Mouse (Mus musculus): ENCODE results near the gene Chrna1. TPM values are rescaled to one million over a fixed set of nuclear protein-coding genes. Genes with fewer than 3 reads are reported as not detected.

The Chrna1 gene
- polyA plus RNA-seq, 1 experiment from 2014 or later, result 5.4 TPM

DNA sequence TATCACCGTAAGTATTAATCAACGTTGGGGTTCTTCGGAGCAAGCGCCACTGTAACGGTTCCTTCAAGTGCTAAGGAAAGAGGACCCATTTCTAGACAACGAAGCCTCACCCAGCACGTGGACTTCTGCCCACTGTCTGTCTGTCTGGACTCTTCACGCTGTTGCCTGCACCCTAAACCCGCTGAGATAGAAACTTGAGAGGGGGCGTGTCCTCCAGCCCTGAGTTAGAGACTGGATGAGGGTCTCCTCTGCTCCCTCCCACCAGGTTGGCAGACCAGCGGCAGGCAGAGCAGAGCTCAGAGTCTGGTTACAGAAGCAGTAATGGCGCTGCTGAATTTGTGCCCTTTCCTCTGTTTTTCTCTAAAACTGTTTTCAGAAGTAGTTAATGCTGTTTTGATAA is 10.0 kb upstream of the Chrna1 start:
- no peak overlapping the region for H3K27ac ChIP-seq
- H3K4me3 ChIP-seq, result peak overlapping the region; percentile 24
- no peaks in the 10 kb centered on the region for H3K9me3 ChIP-seq
- peaks cover 36% of the 10 kb centered on the region for H3K4me1 ChIP-seq
- H3K4me2 ChIP-seq (replicated peaks), result peak overlapping the region; percentile 59
- ATAC-seq (ENCODE audit: insufficient number of reproducible peaks, insufficient read depth, low FRiP score, low TSS enrichment), result no peak
- peak overlapping the region; percentile 27; the same call in 1 of the 2 replicates for H3K9ac ChIP-seq
- H3K27me3 ChIP-seq, result no peaks in the 10 kb centered on the region
- no peaks in the 10 kb centered on the region for H3K36me3 ChIP-seq
- WGBS, result 10% methylated on average over 12 of the region's 12 CpGs

DNA sequence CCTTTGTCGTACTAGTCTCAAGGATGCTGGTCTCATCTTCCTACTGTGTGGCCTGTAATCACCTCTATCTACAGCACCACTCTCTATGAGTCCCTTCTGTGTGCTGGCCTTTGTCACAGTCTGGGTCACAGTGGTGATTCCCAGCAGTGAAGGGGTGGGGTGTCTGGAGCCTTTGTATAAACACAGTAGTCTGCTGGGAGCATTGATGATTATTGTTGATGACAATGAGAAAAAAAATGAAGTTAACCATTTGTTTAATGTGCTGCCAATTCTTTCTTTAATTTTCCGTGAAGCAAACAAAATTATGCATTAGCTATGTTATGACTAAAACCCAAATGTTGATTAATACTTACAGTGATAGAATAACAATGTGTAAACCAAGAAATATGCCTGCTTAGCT is 8.8 kb upstream of the Chrna1 start:
- no peaks in the 10 kb centered on the region for H3K9me3 ChIP-seq
- H3K9ac ChIP-seq, result no peak overlapping the region
- H3K4me1 ChIP-seq, result peaks cover 36% of the 10 kb centered on the region
- no peak for ATAC-seq (ENCODE audit: insufficient number of reproducible peaks, insufficient read depth, low FRiP score, low TSS enrichment)
- no peak overlapping the region for H3K4me2 ChIP-seq (replicated peaks)
- 63% methylated on average over 2 of the region's 2 CpGs for WGBS
- no peak overlapping the region for H3K4me3 ChIP-seq
- no peaks in the 10 kb centered on the region for H3K36me3 ChIP-seq
- no peaks in the 10 kb centered on the region for H3K27me3 ChIP-seq
- no peak overlapping the region for H3K27ac ChIP-seq

DNA sequence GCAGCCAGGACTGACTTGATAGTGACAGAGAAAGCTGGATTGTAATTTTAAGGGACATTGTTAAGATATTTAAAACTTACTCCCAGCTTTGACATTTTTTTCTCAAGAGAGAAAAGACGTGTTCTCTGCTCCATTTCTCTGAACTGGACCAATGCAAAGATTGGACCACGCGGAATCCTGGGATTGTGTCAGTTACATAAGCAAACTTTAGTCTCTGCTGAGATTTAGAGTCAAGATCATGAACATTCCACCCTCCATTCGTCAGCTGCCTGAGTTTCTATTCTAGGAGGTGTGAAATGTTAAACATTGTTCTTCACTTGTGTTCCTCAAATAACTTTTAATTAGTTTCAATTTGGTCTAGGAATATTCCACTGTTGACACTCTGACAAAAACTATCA is 7.0 kb upstream of the Chrna1 start:
- Histone ChIP-seq H3K27me3 (no peaks in the 10 kb centered on the region), H3K4me1 (peaks cover 23% of the 10 kb centered on the region; the same call in 1 of the 2 replicates), H3K9me3 (no peaks in the 10 kb centered on the region), H3K4me3 (no peak overlapping the region), H3K4me2 (replicated peaks) (no peak overlapping the region), H3K27ac (no peak overlapping the region), H3K36me3 (no peaks in the 10 kb centered on the region), H3K9ac (no peak overlapping the region)
- ATAC-seq (ENCODE audit: insufficient number of reproducible peaks, insufficient read depth, low FRiP score, low TSS enrichment), result no peak
- 53% methylated on average over 4 of the region's 4 CpGs for WGBS

- 62% methylated on average over 9 of the region's 10 CpGs for WGBS
- no peaks in the 10 kb centered on the region for H3K36me3 ChIP-seq
These were observed 6.4 kb upstream of the Chrna1 start for GRCm38 (mm10) chr2:73586392-73587108.

DNA sequence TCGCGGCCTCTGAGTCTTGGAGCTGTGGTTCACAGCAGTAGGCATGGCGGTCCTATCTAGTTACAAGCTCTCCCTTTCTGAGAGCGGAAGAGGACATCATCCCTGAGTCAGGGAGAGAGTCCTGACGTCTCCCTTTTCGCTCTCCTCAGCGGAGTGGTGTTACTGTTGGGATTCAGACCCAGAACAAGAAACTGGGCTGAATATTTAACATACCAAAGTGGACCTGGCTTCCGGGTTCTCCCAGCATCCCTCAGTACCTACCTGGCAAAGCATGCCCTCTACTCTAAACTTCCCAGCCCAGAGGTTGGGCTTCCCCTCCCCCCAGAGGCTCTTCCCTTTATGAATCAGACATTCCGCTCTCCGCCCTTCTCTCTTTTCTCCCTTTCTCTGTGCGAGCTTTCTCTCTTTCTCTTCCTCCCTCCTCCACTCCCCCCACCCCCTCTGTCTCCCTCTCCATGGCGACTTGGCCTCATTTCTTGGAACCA is 5.3 kb upstream of the Chrna1 start:
- peak overlapping the region; percentile 33 for H3K9ac ChIP-seq
- H3K9me3 ChIP-seq, result no peaks in the 10 kb centered on the region
- no peak for ATAC-seq (ENCODE audit: insufficient number of reproducible peaks, insufficient read depth, low FRiP score, low TSS enrichment)
- H3K4me3 ChIP-seq, result peak overlapping the region; percentile 34
- no peaks in the 10 kb centered on the region for H3K27me3 ChIP-seq
- peaks cover 15% of the 10 kb centered on the region; the same call in 1 of the 2 replicates for H3K4me1 ChIP-seq
- no peaks in the 10 kb centered on the region for H3K36me3 ChIP-seq
- peak overlapping the region; percentile 57 for H3K4me2 ChIP-seq (replicated peaks)
- H3K27ac ChIP-seq, result peak overlapping the region; percentile 30; the same call in 1 of the 2 replicates
- WGBS, result 16% methylated on average over 12 of the region's 12 CpGs

More at GRCm38 (mm10) chr2:73586392-73587108, 6.4 kb upstream of the Chrna1 start:
- no peak overlapping the region for H3K4me3 ChIP-seq
- H3K4me1 ChIP-seq, result peaks cover 22% of the 10 kb centered on the region; the same call in 1 of the 2 replicates
- H3K27me3 ChIP-seq, result no peaks in the 10 kb centered on the region
- no peak overlapping the region for H3K9ac ChIP-seq
- H3K9me3 ChIP-seq, result no peaks in the 10 kb centered on the region
- H3K27ac ChIP-seq, result no peak overlapping the region
- no peak overlapping the region for H3K4me2 ChIP-seq (replicated peaks)
- ATAC-seq (ENCODE audit: insufficient number of reproducible peaks, insufficient read depth, low FRiP score, low TSS enrichment), result no peak

- H3K27me3 ChIP-seq, result 0 out of 2 replicates have a peak, but pooled peaks cover 3% of the 10 kb centered on the region
- no peaks in the 10 kb centered on the region for H3K9me3 ChIP-seq
- no peaks in the 10 kb centered on the region for H3K36me3 ChIP-seq
- ATAC-seq (ENCODE audit: insufficient number of reproducible peaks, insufficient read depth, low FRiP score, low TSS enrichment), result peak; percentile 59; the same call in 1 of the 2 replicates
- H3K4me2 ChIP-seq (replicated peaks), result peak overlapping the region; percentile 57
- H3K9ac ChIP-seq, result peak overlapping the region; percentile 33
- peak overlapping the region; percentile 34 for H3K4me3 ChIP-seq
- peak overlapping the region; percentile 30; the same call in 1 of the 2 replicates for H3K27ac ChIP-seq
- WGBS, result 2% methylated on average over 17 of the region's 18 CpGs
- peaks cover 10% of the 10 kb centered on the region; the same call in 1 of the 2 replicates for H3K4me1 ChIP-seq
These were observed 4.7 kb upstream of the Chrna1 start for GRCm38 (mm10) chr2:73584645-73585346.

DNA sequence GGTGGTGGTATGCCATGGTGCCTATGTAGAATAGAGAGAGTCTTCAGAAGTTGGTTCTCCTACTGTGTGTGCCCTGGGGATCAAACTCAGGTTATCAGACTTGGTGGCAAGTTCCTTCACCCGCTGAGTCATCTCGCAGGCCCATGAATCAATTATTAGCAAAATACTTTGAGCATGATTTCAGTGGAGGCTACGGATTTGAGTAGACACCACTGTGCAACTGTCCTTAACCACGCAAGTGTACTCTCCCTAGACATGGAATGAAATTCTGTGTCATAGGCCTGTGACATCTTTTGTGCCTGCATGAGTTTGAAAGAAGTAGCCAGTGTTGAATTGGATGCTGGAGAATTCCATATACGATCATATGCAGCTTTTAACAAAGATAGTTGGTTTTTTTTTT is 582 bp upstream of the Chrna1 start:
- 0 out of 2 replicates have a peak, but pooled peaks cover 3% of the 10 kb centered on the region for H3K27me3 ChIP-seq
- H3K4me1 ChIP-seq, result peaks cover 5% of the 10 kb centered on the region; the same call in 1 of the 2 replicates
- no peak overlapping the region for H3K9ac ChIP-seq
- H3K4me2 ChIP-seq (replicated peaks), result no peak overlapping the region
- no peak overlapping the region for H3K27ac ChIP-seq
- no peaks in the 10 kb centered on the region for H3K9me3 ChIP-seq
- no peak overlapping the region for H3K4me3 ChIP-seq
- 81% methylated on average over 5 of the region's 5 CpGs for WGBS
- no peak for ATAC-seq (ENCODE audit: insufficient number of reproducible peaks, insufficient read depth, low FRiP score, low TSS enrichment)
- no peaks in the 10 kb centered on the region for H3K36me3 ChIP-seq

DNA sequence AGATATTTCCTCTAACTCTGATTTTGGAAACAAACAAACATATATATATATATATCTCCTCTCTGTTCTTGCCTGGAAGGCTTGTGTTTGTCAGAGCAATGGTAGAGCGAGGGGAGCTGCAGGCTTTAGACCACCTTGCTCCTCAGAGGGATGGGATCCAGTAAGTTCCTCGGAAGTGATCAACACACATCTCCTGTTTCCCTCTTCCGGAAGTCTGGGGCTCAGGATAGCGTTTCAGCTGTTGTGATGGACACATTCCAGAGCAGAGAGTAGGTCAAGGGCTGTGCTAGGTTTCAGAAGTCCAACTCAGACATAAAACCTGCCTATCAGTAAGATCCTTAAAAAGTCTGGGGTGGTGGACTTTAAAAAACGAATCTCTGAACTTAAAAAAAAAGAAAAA is 970 bp downstream of the Chrna1 start:
- no peak for ATAC-seq (ENCODE audit: insufficient number of reproducible peaks, insufficient read depth, low FRiP score, low TSS enrichment)
- H3K27ac ChIP-seq, result no peak overlapping the region
- H3K9ac ChIP-seq, result no peak overlapping the region
- H3K36me3 ChIP-seq, result no peaks in the 10 kb centered on the region
- H3K4me2 ChIP-seq (replicated peaks), result no peak overlapping the region
- H3K4me1 ChIP-seq, result no peaks in the 10 kb centered on the region
- H3K27me3 ChIP-seq, result 0 out of 2 replicates have a peak, but pooled peaks cover 3% of the 10 kb centered on the region
- H3K9me3 ChIP-seq, result no peaks in the 10 kb centered on the region
- WGBS, result 46% methylated on average over 5 of the region's 5 CpGs
- no peak overlapping the region for H3K4me3 ChIP-seq

DNA sequence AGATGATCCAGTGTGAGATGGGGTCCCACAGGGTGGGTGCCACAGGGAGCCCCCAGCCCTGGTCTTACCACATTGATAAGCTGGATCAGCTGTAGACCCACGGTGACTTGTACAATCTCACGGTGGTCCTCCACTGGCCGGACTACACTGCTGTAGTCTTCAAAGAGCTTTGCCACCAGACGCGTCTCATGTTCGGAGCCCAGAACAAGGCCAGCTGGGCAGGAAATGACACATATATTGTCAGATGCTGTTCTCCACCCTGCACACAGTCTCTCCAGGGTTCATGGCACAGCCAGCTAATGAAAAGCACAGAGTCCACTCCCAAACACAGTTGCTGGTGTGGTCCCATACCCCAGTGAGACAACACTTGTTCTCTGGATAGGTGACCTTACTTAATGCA is 5.7 kb downstream of the Chrna1 start:
- no peak for ATAC-seq (ENCODE audit: insufficient number of reproducible peaks, insufficient read depth, low FRiP score, low TSS enrichment)
- no peak overlapping the region for H3K9ac ChIP-seq
- H3K4me3 ChIP-seq, result no peak overlapping the region
- no peak overlapping the region for H3K4me2 ChIP-seq (replicated peaks)
- no peaks in the 10 kb centered on the region for H3K4me1 ChIP-seq
- no peak overlapping the region for H3K27ac ChIP-seq
- H3K36me3 ChIP-seq, result no peaks in the 10 kb centered on the region
- 78% methylated on average over 6 of the region's 6 CpGs for WGBS
- peaks cover 7% of the 10 kb centered on the region; the same call in 1 of the 2 replicates for H3K27me3 ChIP-seq
- no peaks in the 10 kb centered on the region for H3K9me3 ChIP-seq

DNA sequence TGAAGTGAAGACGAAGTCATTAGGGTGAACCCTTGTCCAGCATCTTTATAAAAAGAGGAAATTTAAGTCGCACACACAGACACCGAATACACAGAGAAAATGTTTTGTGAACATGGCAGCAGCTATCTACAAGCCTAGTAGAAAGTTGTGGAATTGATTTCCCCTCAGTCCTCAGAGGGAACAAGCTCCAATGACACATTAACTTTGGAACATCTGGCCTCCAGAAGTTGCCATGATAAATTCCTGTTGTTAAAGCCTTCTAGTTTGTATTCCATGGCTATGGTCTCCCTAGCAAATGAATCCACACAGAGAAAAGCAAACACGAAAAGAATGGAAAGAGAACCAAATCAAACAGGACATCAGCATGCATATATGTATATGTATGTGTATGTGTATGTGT is 6.6 kb downstream of the Chrna1 start:
- WGBS, result 46% methylated on average over 4 of the region's 4 CpGs
- H3K9ac ChIP-seq, result no peak overlapping the region
- peaks cover 7% of the 10 kb centered on the region; the same call in 1 of the 2 replicates for H3K27me3 ChIP-seq
- H3K36me3 ChIP-seq, result no peaks in the 10 kb centered on the region
- H3K27ac ChIP-seq, result 0 out of 2 replicates have a peak overlapping the region, but pooled peaks have one; percentile 51
- no peaks in the 10 kb centered on the region for H3K9me3 ChIP-seq
- H3K4me3 ChIP-seq, result no peak overlapping the region
- ATAC-seq (ENCODE audit: insufficient number of reproducible peaks, insufficient read depth, low FRiP score, low TSS enrichment), result no peak
- no peak overlapping the region for H3K4me2 ChIP-seq (replicated peaks)
- H3K4me1 ChIP-seq, result no peaks in the 10 kb centered on the region

GRCm38 (mm10) chr2:73572539-73573372 is 7.4 kb downstream of the Chrna1 start:
- Histone ChIP-seq H3K4me2 (replicated peaks) (peak overlapping the region; percentile 52), H3K4me3 (peak overlapping the region; percentile 18), H3K9ac (no peak overlapping the region), H3K27me3 (peaks cover 7% of the 10 kb centered on the region; the same call in 1 of the 2 replicates), H3K9me3 (no peaks in the 10 kb centered on the region), H3K36me3 (no peaks in the 10 kb centered on the region), H3K4me1 (no peaks in the 10 kb centered on the region), H3K27ac (peak overlapping the region; percentile 51; the same call in 1 of the 2 replicates)
- ATAC-seq (ENCODE audit: insufficient number of reproducible peaks, insufficient read depth, low FRiP score, low TSS enrichment), result peak; percentile 70
- 9% methylated on average over 23 of the region's 23 CpGs for WGBS
